Mouse (Mus musculus) cerebellum, adult 8-10 months (tissue): Measurements from ENCODE around the gene Cdcp1.

Experiments used
- DNase-seq: peaks from one replicate; pipeline ENCODE4 v3.0.0; 2022

Gene Cdcp1

GRCm38 (mm10) chr9:123215621-123216440 is at the start of gene Cdcp1:
TSS of gene Cdcp1 (minus strand) at chr9:123216038.
- no peak for DNase-seq

- DNase-seq, result peak; percentile 68
Measured at GRCm38 (mm10) chr9:123260611-123261021, 44.8 kb upstream of the Cdcp1 start, which contains the start of gene Tmem158. TSS of gene Tmem158 (minus strand) at chr9:123260764.

- DNase-seq, result no peak
Measured at GRCm38 (mm10) chr9:123259896-123260610, 44.2 kb upstream of the Cdcp1 start.

GRCm38 (mm10) chr9:123259461-123259895 is 43.6 kb upstream of the Cdcp1 start:
- DNase-seq, result peak; percentile 76

- peak; percentile 9 for DNase-seq
Measured at GRCm38 (mm10) chr9:123258796-123259195, 43.0 kb upstream of the Cdcp1 start.

- no peak for DNase-seq
Measured at GRCm38 (mm10) chr9:123255736-123256135, 39.9 kb upstream of the Cdcp1 start.

GRCm38 (mm10) chr9:123247992-123248391 is 32.2 kb upstream of the Cdcp1 start:
- DNase-seq, result no peak

GRCm38 (mm10) chr9:123245146-123245545 is 29.3 kb upstream of the Cdcp1 start:
- no peak for DNase-seq

- DNase-seq, result no peak
Measured at GRCm38 (mm10) chr9:123243988-123244387, 28.1 kb upstream of the Cdcp1 start.

GRCm38 (mm10) chr9:123241191-123241590 is 25.4 kb upstream of the Cdcp1 start:
- no peak for DNase-seq

- DNase-seq, result no peak
Measured at GRCm38 (mm10) chr9:123240751-123241150, 24.9 kb upstream of the Cdcp1 start.

GRCm38 (mm10) chr9:123240271-123240670 is 24.4 kb upstream of the Cdcp1 start:
- no peak for DNase-seq

GRCm38 (mm10) chr9:123239651-123240050 is 23.8 kb upstream of the Cdcp1 start:
- DNase-seq, result no peak

GRCm38 (mm10) chr9:123238256-123239045 is 22.6 kb upstream of the Cdcp1 start:
- DNase-seq, result no peak

GRCm38 (mm10) chr9:123237739-123238138 is 21.9 kb upstream of the Cdcp1 start:
- no peak for DNase-seq

GRCm38 (mm10) chr9:123235621-123236020 is 19.8 kb upstream of the Cdcp1 start:
- no peak for DNase-seq

GRCm38 (mm10) chr9:123229826-123230225 is 14.0 kb upstream of the Cdcp1 start:
- no peak for DNase-seq

GRCm38 (mm10) chr9:123228671-123229070 is 12.8 kb upstream of the Cdcp1 start:
- no peak for DNase-seq

GRCm38 (mm10) chr9:123227106-123227750 is 11.4 kb upstream of the Cdcp1 start:
- DNase-seq, result no peak

GRCm38 (mm10) chr9:123224863-123225431 is 9.1 kb upstream of the Cdcp1 start:
- DNase-seq, result no peak

GRCm38 (mm10) chr9:123219826-123220225 is 4.0 kb upstream of the Cdcp1 start:
- DNase-seq, result no peak

- DNase-seq, result no peak
Measured at GRCm38 (mm10) chr9:123213371-123213770, 2.5 kb downstream of the Cdcp1 start.
